Mouse (Mus musculus) embryonic fibroblast, embryonic 13.5 days (primary cell): ENCODE data around the gene Gpx3.

Experiments used
- CTCF ChIP-seq: IDR thresholded peaks from 2 replicates; pipeline ENCODE4 v1.5.1; 2011; ENCODE audit warnings: mild to moderate bottlenecking, control low read depth, low read length, moderate library complexity, borderline replicate concordance; ENCODE audit not compliant: insufficient read depth
- POLR2A ChIP-seq: IDR thresholded peaks from 2 replicates; pipeline ENCODE4 v1.6.1; 2011; ENCODE audit warnings: low read depth, mild to moderate bottlenecking, control low read depth, low read length, moderate library complexity

- no peak for TF ChIP-seq CTCF
- no peak for TF ChIP-seq POLR2A
These were observed 36.7 kb upstream of the Gpx3 start for GRCm38 (mm10) chr11:54865330-54866085.
